Mouse (Mus musculus): ENCODE results near the gene Nceh1. TPM values are rescaled to one million over a fixed set of nuclear protein-coding genes. Genes with fewer than 3 reads are reported as not detected.

Gene Nceh1
- 5.1 and 5.5 TPM in 2 replicates for polyA plus RNA-seq (2015; fragmentation: Nextera tagmentation; extraction: Ambion mirVana)

DNA sequence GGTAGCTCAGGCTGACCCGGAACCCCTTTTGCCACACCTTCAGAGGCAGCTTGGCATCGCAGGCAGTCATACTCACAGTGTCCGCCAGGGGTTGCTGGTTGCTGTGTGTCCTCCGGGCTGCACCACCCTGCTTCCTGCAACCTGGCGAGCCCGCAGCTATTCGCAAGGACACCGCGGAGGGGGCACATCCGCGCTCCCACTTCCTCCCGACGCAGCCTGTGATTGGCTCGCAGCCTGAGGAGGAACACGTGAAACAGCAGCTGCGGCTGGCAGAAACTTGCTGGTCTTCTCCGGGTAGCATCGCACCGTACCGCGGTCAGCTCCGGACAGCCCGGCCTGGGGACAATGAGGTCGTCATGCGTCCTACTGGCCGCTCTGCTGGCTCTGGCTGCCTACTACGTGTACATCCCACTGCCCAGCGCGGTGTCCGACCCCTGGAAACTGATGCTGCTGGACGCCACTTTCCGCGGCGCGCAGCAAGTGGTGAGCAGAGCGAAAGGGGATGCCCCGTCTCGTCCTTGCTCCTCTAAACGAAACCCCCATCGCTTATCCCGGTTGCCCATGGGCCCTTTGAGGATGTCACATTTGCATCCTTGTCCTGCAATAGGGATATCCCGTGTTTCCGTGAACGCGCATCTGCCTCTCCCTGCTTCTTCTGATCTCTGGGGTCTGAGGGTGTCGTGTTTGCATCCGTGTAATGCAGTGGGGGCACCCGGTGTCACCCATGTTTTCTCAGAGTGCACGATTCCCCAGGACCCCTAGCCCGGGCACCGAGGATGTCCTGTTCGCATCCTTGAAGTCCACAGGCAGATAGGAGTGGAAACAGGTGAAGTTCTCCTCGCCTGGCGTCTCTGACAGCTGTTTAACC, at the start of gene Nceh1:
Gene Nceh1 (plus strand): TSS at position 233 of the 868 bp plus-strand sequence.
- WGBS (ENCODE audit: insufficient replicate concordance): under 1% methylated on average over 54 of the region's 54 CpGs
- H3K4me1 ChIP-seq (replicated peaks): peaks cover 14% of the 10 kb centered on the region
- peak within 1 kb of the TSS; percentile 93 for H3K4me2 ChIP-seq
- peak within 1 kb of the TSS; percentile 65 for H3K4me3 ChIP-seq (replicated peaks)
- ATAC-seq (ENCODE audit: insufficient read depth): peak; percentile 89
- H3K9ac ChIP-seq: peak within 1 kb of the TSS; percentile 37; the same call in 1 of the 2 replicates
- H3K27ac ChIP-seq (replicated peaks): no peak within 1 kb of the TSS
- H3K27me3 ChIP-seq: no peaks in the 10 kb centered on the region
- no peaks in the 10 kb centered on the region for H3K36me3 ChIP-seq (replicated peaks)
- H3K9me3 ChIP-seq (replicated peaks): no peaks in the 10 kb centered on the region

DNA sequence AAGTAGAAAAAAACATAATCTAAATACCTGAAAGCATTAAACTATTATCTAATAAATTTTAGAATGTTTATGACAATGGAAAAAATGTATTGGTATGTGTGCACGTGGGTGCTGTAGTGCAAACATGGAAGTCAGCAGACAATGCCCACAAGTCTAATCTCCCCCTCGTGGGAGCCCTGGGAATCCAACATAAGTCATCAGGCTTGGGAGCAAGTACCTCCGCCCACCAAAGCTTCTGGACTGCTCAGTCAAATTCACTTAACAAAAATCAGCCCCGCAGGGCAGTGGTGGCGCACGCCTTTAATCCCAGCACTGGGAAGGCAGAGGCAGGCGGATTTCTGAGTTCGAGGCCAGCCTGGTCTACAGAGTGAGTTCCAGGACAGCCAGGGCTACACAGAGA, 42.7 kb upstream of the Nceh1 start:
- peaks cover 92% of the 10 kb centered on the region for H3K36me3 ChIP-seq (replicated peaks)
- no peaks in the 10 kb centered on the region for H3K27me3 ChIP-seq
- 90% methylated on average over 8 of the region's 8 CpGs for WGBS (ENCODE audit: insufficient replicate concordance)
- no peak overlapping the region for H3K4me2 ChIP-seq
- H3K4me3 ChIP-seq (replicated peaks): no peak overlapping the region
- H3K4me1 ChIP-seq (replicated peaks): no peaks in the 10 kb centered on the region; the same call in 1 of the 2 replicates
- no peak overlapping the region for H3K9ac ChIP-seq
- no peak for ATAC-seq (ENCODE audit: insufficient read depth)
- H3K27ac ChIP-seq (replicated peaks): no peak overlapping the region
- no peaks in the 10 kb centered on the region for H3K9me3 ChIP-seq (replicated peaks)

- Histone ChIP-seq H3K9me3 (replicated peaks) (no peaks in the 10 kb centered on the region), H3K4me3 (replicated peaks) (no peak overlapping the region), H3K4me1 (replicated peaks) (no peaks in the 10 kb centered on the region; the same call in 1 of the 2 replicates), H3K27ac (replicated peaks) (no peak overlapping the region), H3K27me3 (no peaks in the 10 kb centered on the region), H3K4me2 (no peak overlapping the region), H3K9ac (no peak overlapping the region), H3K36me3 (replicated peaks) (peaks cover 87% of the 10 kb centered on the region)
- 76% methylated on average over 7 of the region's 7 CpGs for WGBS (ENCODE audit: insufficient replicate concordance)
- ATAC-seq (ENCODE audit: insufficient read depth): no peak
Observed at GRCm38 (mm10) chr3:27143570-27143969, 39.2 kb upstream of the Nceh1 start.

- Histone ChIP-seq H3K4me3 (replicated peaks) (no peak overlapping the region), H3K27me3 (no peaks in the 10 kb centered on the region), H3K4me1 (replicated peaks) (peaks cover 7% of the 10 kb centered on the region; the same call in 1 of the 2 replicates), H3K36me3 (replicated peaks) (peaks cover 87% of the 10 kb centered on the region), H3K9me3 (replicated peaks) (no peaks in the 10 kb centered on the region), H3K4me2 (no peak overlapping the region), H3K27ac (replicated peaks) (peak overlapping the region; percentile 41; the same call in 1 of the 2 replicates), H3K9ac (no peak overlapping the region)
- ATAC-seq (ENCODE audit: insufficient read depth): peak; percentile 81
- 76% methylated on average over 7 of the region's 7 CpGs for WGBS (ENCODE audit: insufficient replicate concordance)
Observed at GRCm38 (mm10) chr3:27145733-27146132, 37.0 kb upstream of the Nceh1 start.

DNA sequence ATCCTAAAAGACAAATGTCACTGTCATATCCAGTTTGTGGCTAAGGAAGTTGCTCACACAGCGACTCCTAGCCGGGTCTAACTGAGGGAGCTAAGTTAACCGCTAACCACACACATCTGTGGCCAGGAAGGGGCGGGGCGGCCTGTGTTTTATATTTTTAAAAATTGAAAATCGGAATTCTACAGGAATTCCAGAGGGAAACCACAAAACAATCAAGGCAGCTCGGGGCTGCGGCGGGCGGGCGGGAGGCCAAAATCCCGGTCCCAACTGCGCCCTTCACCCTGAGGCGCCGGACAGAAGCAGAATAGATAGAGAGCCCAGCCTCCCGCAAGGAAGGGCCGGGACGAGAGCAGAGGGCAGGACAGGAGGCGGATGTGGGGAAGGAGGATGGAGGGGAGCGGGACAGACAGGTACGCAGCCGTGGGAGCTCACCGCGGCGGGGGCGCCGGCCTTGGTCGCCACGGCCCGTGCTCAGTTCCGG, 29.5 kb upstream of the Nceh1 start:
- Histone ChIP-seq H3K4me3 (replicated peaks) (peak overlapping the region; percentile 98), H3K4me2 (peak overlapping the region; percentile 68), H3K27me3 (no peaks in the 10 kb centered on the region), H3K9ac (peak overlapping the region; percentile 94), H3K9me3 (replicated peaks) (no peaks in the 10 kb centered on the region), H3K36me3 (replicated peaks) (peaks cover 24% of the 10 kb centered on the region), H3K4me1 (replicated peaks) (peaks cover 45% of the 10 kb centered on the region), H3K27ac (replicated peaks) (peak overlapping the region; percentile 94)
- ATAC-seq (ENCODE audit: insufficient read depth): peak; percentile 35
- WGBS (ENCODE audit: insufficient replicate concordance): 0% methylated on average over 30 of the region's 31 CpGs

DNA sequence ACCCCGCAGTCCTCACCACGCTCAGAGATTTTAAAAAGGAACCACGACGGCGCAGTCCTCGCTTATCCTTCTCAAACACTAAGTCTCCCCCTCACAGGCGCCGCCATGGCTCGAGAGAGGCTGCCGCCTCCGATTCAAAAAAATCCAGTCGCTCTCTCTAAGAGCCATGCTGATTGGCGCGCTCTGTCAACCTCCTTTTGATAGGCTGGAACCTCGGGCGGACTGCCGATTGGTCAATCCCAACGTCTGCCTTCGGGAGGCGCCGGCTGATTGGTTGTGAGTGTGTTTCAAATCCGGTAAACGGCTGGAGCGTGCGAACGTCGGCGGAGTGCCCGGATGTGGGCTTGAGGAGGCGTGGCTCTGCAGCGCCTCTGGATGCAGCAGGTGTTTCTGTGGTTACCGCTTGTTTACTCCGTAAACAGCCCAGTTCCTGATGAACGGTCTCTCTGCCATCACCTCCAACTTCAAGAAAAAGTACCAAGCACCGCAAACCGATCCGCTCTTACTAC, 29.0 kb upstream of the Nceh1 start, which contains the start of gene Ect2:
Gene Ect2 (minus strand): TSS at position 178 of the 509 bp plus-strand sequence.
- 1% methylated on average over 37 of the region's 37 CpGs for WGBS (ENCODE audit: insufficient replicate concordance)
- Histone ChIP-seq H3K4me2 (peak within 1 kb of the TSS; percentile 68), H3K4me3 (replicated peaks) (peak within 1 kb of the TSS; percentile 98), H3K4me1 (replicated peaks) (peaks cover 45% of the 10 kb centered on the region), H3K27ac (replicated peaks) (peak within 1 kb of the TSS; percentile 94), H3K9ac (peak within 1 kb of the TSS; percentile 94), H3K36me3 (replicated peaks) (peaks cover 19% of the 10 kb centered on the region), H3K9me3 (replicated peaks) (no peaks in the 10 kb centered on the region), H3K27me3 (no peaks in the 10 kb centered on the region)
- peak; percentile 96 for ATAC-seq (ENCODE audit: insufficient read depth)

DNA sequence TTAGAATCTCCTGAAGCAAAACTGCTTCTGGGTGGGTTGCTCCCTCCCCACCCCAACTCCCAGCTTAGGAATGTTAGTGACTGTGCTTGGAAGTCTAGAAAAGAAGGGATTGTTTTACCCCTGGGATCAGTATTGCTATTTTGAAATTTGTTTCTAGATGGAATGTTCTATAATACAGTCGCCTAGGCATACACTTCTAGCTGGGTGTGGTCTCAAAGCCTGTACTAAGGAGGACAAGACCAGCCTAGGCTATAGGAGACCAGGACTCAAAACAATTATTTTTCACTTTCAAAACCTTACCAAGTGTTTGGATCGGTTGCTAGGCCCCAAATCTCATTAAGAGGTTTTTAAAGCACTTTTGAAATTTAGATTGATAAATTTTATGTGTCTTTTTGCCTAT, 28.5 kb upstream of the Nceh1 start:
- 57% methylated on average over 2 of the region's 2 CpGs for WGBS (ENCODE audit: insufficient replicate concordance)
- H3K4me2 ChIP-seq: peak overlapping the region; percentile 65
- H3K4me3 ChIP-seq (replicated peaks): peak overlapping the region; percentile 98
- H3K4me1 ChIP-seq (replicated peaks): peaks cover 45% of the 10 kb centered on the region
- ATAC-seq (ENCODE audit: insufficient read depth): peak; percentile 63
- no peaks in the 10 kb centered on the region for H3K27me3 ChIP-seq
- peak overlapping the region; percentile 77 for H3K27ac ChIP-seq (replicated peaks)
- peak overlapping the region; percentile 37; the same call in 1 of the 2 replicates for H3K9ac ChIP-seq
- no peaks in the 10 kb centered on the region for H3K9me3 ChIP-seq (replicated peaks)
- H3K36me3 ChIP-seq (replicated peaks): peaks cover 15% of the 10 kb centered on the region

DNA sequence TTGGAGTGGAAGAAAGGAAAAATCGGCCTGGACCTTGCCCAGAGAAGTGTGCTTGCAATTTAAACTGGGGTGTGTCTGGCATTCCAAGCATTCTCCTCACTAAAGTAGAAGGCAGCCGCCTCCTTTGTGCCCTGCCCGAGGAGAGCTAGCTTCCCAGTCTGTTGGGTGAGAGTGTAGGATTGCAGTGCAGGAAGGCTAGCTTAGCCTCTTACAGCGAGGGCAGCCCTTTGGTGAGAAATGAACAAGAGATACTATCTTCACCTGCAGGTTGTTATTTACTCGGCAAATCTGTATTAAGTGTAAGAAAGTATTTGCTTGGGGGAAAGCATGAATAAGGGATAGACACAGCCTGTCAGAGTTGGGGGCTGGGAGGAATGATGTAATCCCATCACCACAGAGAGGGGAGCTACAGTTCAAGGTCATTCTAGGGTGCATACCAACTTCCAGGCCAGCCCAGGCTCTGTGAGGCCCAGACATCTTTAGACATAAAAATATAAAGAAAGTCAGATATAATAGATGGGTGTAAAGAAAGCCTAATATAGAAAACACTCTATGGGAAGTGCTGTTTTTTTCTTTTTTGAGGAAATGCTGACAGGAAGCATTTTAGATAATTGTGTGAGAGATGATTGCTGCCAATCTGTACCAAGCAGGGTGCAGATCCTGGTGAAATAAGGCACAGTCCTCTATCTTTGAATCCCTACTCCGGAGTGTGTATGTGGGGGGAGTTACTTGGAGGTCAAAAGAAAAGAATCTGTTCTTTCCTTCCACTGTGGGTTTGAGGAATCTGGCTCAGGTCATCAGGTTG, 27.5 kb upstream of the Nceh1 start:
- Histone ChIP-seq H3K9ac (no peak overlapping the region), H3K27me3 (no peaks in the 10 kb centered on the region), H3K36me3 (replicated peaks) (peaks cover 5% of the 10 kb centered on the region), H3K9me3 (replicated peaks) (no peaks in the 10 kb centered on the region), H3K4me2 (no peak overlapping the region), H3K27ac (replicated peaks) (peak overlapping the region; percentile 77), H3K4me1 (replicated peaks) (peaks cover 42% of the 10 kb centered on the region), H3K4me3 (replicated peaks) (no peak overlapping the region)
- no peak for ATAC-seq (ENCODE audit: insufficient read depth)
- 40% methylated on average over 6 of the region's 6 CpGs for WGBS (ENCODE audit: insufficient replicate concordance)

GRCm38 (mm10) chr3:27155856-27156593, 26.7 kb upstream of the Nceh1 start:
- Histone ChIP-seq H3K4me3 (replicated peaks) (no peak overlapping the region), H3K9me3 (replicated peaks) (no peaks in the 10 kb centered on the region), H3K27ac (replicated peaks) (peak overlapping the region; percentile 57), H3K4me2 (no peak overlapping the region), H3K4me1 (replicated peaks) (peaks cover 35% of the 10 kb centered on the region), H3K27me3 (no peaks in the 10 kb centered on the region), H3K36me3 (replicated peaks) (no peaks in the 10 kb centered on the region), H3K9ac (no peak overlapping the region)
- WGBS (ENCODE audit: insufficient replicate concordance): 59% methylated on average over 9 of the region's 9 CpGs
- no peak for ATAC-seq (ENCODE audit: insufficient read depth)

GRCm38 (mm10) chr3:27156594-27156949, 26.2 kb upstream of the Nceh1 start:
- ATAC-seq (ENCODE audit: insufficient read depth): no peak
- peak overlapping the region; percentile 33; the same call in 1 of the 2 replicates for H3K27ac ChIP-seq (replicated peaks)

More at GRCm38 (mm10) chr3:27156594-27156949, 26.2 kb upstream of the Nceh1 start:
- H3K4me3 ChIP-seq (replicated peaks): no peak overlapping the region
- H3K4me2 ChIP-seq: no peak overlapping the region
- 57% methylated on average over 3 of the region's 3 CpGs for WGBS (ENCODE audit: insufficient replicate concordance)
- H3K9ac ChIP-seq: no peak overlapping the region
- H3K9me3 ChIP-seq (replicated peaks): no peaks in the 10 kb centered on the region
- peaks cover 30% of the 10 kb centered on the region for H3K4me1 ChIP-seq (replicated peaks)
- no peaks in the 10 kb centered on the region for H3K27me3 ChIP-seq
- no peaks in the 10 kb centered on the region for H3K36me3 ChIP-seq (replicated peaks)
